Mouse (Mus musculus) megakaryocyte, embryonic 14.5 days (primary cell): Measurements from ENCODE around the gene Fndc10. TPM values are rescaled to one million over a fixed set of nuclear protein-coding genes. Genes with fewer than 3 reads are reported as not detected.
A peak's percentile ranks its signal among the peaks of the same experiment; 100 is the strongest.
"Not testable (repeated sequence)": the region's sequence is repeated elsewhere in the genome, so short reads cannot be mapped to it uniquely, and the experiment has no call there.

Experiments
- H3K27me3 ChIP-seq: replicated peaks from 2 replicates; pipeline ENCODE3; 2012; ENCODE audit warnings: inconsistent platforms
- H3K36me3 ChIP-seq: replicated peaks from 2 replicates; pipeline ENCODE3; 2012; ENCODE audit warnings: low read length, inconsistent platforms, mixed read lengths
- H3K4me1 ChIP-seq: 2 replicates; pipeline ENCODE4 v1.6.1; 2012; ENCODE audit warnings: inconsistent platforms
- H3K4me3 ChIP-seq: replicated peaks from 2 replicates; pipeline ENCODE3; 2012; ENCODE audit warnings: moderate library complexity, mild to moderate bottlenecking, inconsistent platforms
- H3K9me3 ChIP-seq: 2 replicates; pipeline ENCODE4 v1.6.1; 2012; ENCODE audit warnings: inconsistent platforms
- FLI1 ChIP-seq: IDR thresholded peaks from 2 replicates; pipeline ENCODE4 v1.6.1; 2012; ENCODE audit warnings: low read length, inconsistent platforms, mixed read lengths
- GATA1 ChIP-seq: IDR thresholded peaks from 3 replicates; pipeline ENCODE4 v1.6.1; 2012; ENCODE audit warnings: mixed read lengths, low read length, inconsistent platforms, borderline replicate concordance
- polyA plus RNA-seq: library from polyadenylated mRNA; stranded (reverse); fragments of >175 nt; gene quantifications from 2 replicates; pipeline ENCODE4 v1.2.3, GENCODE M21; 2012; ENCODE audit warnings: low replicate concordance; ENCODE audit not compliant: insufficient read depth

The Fndc10 gene
- polyA plus RNA-seq, 1 experiment, result 0.44 TPM

DNA sequence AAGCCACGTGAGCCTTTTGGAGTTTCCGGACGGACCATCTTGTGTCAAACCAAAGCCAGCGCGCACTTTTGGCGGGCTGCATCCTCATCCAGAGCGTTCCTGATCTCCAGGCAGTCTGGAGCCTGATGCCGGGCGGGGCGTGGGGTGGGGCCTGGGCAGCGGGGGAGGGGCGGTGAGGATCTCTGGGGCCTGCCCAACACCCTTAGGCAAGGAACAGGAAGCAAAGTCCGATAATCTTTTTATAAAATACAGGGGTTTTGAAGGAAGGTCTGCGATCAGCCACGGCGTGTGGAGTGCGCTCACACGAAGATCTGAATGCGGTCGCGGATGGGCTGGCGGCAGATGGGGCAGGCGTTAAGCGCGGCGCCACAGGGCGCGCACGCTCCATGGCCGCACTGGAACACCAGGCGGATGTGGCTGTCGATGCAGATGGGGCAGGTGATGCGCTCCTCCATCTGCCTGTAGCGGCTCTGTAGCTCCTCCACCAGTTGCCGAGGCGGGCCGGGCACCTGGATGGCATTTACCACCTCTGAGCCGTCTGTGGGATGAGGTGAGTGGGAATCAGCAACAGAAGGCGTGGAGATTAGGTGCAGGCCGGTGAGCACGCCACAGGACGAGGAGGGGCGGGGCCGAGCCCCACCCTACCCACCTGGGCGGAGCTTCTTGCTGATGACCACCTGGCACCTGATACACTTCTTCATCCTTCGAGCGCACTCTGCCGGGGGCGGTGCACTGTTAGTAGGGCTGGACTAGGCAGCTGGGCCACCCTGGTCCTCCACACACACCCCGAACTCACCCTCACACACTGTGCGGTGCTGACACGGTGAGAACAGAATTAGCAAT is 39.5 kb upstream of the Fndc10 start:
- Histone ChIP-seq H3K4me3 (peak overlapping the region; percentile 89), H3K36me3 (peaks cover 88% of the 10 kb centered on the region), H3K27me3 (peaks cover 28% of the 10 kb centered on the region), H3K9me3 (0 out of 2 replicates have a peak, but pooled peaks cover 6% of the 10 kb centered on the region), H3K4me1 (peaks cover 86% of the 10 kb centered on the region)
- no peak for TF ChIP-seq GATA1
- no peak for TF ChIP-seq FLI1

DNA sequence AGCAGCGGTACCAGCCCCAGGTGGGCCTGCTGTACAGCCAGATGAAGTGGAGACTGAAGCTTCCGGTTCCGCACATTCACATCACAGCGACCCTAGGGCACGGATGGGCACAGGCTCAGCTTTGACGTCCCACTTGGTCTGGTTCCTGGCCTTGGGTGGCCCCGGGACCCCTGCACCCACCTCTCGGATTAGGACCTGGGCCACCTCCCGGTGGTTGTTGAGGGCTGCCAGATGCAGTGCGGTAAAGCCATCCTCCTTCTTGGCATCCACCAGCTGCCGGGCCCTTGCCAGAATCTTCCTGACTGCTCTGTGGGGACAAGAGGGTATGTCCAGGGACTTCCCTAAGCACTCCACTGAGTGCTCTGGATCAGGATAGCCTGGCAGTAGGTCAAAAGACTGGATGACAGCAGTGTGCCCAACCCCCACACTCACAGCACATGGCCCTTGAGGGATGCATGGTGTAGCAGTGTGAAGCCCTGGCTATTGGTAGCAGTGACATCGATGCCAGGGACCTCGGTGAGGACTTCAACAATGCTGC is 37.9 kb upstream of the Fndc10 start:
- no peak for TF ChIP-seq GATA1
- no peak for TF ChIP-seq FLI1
- Histone ChIP-seq H3K4me1 (peaks cover 88% of the 10 kb centered on the region), H3K27me3 (peaks cover 28% of the 10 kb centered on the region), H3K9me3 (0 out of 2 replicates have a peak, but pooled peaks cover 6% of the 10 kb centered on the region), H3K4me3 (peak overlapping the region; percentile 9), H3K36me3 (peaks cover 87% of the 10 kb centered on the region)

DNA sequence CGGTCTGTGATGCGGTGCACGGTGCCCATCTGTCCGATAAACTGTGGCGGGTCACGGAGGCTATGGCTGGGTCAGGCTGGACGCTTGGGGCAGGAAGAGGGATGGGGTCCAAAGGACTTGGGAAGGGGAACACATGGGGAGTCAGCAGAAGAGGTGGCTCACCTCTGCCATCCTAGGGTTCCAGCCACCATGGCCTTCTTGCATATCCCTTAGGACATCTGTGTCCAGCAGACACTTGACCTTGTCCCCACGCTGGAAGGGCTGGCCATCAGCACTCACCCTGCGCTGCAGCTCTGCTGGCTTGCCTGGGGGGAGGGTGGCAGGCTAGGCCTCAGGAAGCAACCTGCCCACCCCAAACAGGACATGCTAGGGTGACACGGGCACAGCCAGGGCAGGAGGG is 35.2 kb upstream of the Fndc10 start:
- Histone ChIP-seq H3K4me3 (no peak overlapping the region), H3K4me1 (peaks cover 73% of the 10 kb centered on the region), H3K36me3 (peaks cover 93% of the 10 kb centered on the region), H3K9me3 (no peaks in the 10 kb centered on the region), H3K27me3 (peaks cover 10% of the 10 kb centered on the region)
- TF ChIP-seq FLI1, result no peak
- no peak for TF ChIP-seq GATA1

DNA sequence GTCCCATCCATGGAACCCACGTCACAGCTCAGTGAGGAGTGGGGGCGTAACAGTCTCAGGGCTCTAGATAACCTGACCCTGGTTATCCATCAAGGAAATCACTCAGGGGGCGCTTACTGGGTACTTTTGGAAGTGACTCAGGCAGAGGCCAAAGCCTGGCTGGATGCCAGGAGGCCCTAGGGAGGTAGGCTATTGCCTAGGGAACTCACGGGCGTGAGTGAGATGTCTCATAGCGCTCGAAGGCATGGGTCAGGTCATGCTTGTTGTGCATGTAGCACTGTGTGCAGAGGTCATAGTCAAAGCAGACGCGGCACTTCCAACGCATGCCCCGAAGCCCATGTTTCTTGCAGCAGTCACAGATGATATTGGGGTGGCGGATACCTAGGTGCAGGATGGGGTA is 33.5 kb upstream of the Fndc10 start:
- no peak overlapping the region for H3K4me3 ChIP-seq
- TF ChIP-seq FLI1 (no peak), GATA1 (no peak)

DNA sequence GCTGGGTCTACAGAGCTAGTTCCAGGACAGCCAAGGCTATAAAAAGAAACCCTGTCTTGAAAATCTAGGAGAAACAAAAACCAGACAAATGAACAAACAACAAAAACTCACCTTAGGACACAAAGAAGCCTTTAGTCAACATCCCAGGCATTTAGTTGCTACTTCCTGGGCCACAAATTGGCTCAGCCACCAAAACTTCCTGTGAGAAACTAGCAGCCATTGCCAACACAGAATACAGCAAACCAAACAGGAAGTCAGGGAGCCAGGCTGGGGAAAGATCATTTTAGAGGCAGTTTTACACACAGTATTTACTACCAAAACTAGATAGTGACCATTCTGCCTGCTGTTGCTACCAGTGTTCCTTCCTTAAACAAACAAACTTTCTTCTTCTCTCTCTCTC is 27.2 kb upstream of the Fndc10 start:
- H3K9me3 ChIP-seq, result no peaks in the 10 kb centered on the region
- no peak for TF ChIP-seq FLI1
- H3K27me3 ChIP-seq, result no peaks in the 10 kb centered on the region
- H3K4me1 ChIP-seq, result peaks cover 46% of the 10 kb centered on the region
- H3K4me3 ChIP-seq, result peak overlapping the region; percentile 23
- H3K36me3 ChIP-seq, result peaks cover 48% of the 10 kb centered on the region

More for the DNA sequence above, 33.5 kb upstream of the Fndc10 start:
- Histone ChIP-seq H3K27me3 (no peaks in the 10 kb centered on the region), H3K4me1 (peaks cover 65% of the 10 kb centered on the region), H3K36me3 (peaks cover 95% of the 10 kb centered on the region), H3K9me3 (no peaks in the 10 kb centered on the region)

DNA sequence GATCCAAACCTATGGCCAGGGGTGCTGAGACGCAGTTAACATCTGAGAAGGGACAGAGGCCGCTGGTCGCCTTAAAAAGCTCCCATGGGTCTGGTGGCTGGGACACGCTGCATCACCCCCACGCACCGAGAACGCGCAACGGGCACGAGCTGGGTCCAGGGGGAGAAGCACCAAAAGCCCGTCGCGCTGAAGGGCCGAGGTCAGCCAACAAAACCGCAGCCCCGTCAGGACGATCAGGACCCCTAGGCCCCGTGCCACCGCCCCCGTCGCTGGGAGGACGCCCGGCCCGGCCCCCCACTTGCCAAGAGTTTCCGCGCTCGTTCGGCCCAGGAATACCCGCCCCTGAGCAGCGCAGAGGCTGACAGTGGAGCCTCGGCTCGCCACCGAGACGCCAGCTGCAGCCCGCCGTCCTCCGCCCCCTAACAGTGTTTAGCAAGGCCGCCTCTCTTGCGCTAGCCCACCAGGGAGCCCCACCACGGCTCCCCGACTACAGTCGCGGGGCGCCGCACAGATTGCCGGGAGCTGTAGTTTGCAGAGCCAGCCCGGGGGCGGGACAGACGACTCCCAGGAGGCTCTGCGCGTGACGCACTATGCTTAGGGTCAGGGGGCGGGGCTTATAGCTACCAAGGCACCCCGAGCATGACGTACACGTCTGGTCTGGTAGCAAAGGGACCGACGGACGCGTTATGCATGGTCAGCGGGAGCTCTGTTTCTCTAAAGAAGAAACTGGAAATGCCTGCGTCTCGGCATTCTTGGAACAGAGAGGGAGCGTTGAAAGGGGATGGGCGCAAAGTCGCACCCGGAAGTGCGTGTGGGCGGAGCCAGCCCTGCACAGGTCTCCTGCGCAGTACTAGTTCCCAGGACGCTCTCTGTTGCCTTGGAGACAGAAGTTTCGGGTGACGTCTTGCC is 25.2 kb upstream of the Fndc10 start, which contains the start of gene Mib2:
Mib2 (minus strand) TSS at position 510 of the 909 bp plus-strand sequence.
- H3K4me1 ChIP-seq, result peaks cover 34% of the 10 kb centered on the region

DNA sequence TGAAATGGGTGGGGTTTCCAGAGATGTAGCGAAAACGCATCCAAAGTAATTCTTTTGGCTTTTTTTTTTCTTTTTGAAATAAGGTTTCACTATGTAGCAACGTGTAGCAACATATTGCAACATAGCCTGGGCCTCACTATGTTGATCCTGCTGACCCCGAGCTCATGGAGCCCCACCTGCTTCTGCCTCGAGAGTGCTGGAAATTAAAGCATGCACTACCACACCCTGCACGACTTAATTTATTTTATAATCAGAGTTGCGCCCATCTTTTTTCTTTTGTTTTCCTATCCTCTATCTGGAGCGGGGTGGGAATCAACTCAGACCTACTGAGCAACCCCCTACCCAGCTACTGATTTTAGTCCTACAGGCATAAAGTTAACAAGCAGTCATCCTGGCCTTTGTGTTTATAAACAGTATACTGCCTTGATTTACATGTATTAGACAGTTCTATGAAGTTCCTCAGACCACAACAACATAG is 24.5 kb upstream of the Fndc10 start:
- TF ChIP-seq FLI1 (no peak), GATA1 (no peak)
- Histone ChIP-seq H3K4me1 (peaks cover 29% of the 10 kb centered on the region), H3K9me3 (no peaks in the 10 kb centered on the region), H3K4me3 (peak overlapping the region; percentile 98), H3K27me3 (peaks cover 3% of the 10 kb centered on the region), H3K36me3 (peaks cover 24% of the 10 kb centered on the region)

More for the DNA sequence above, 25.2 kb upstream of the Fndc10 start, which contains the start of gene Mib2:
- H3K4me3 ChIP-seq, result peak within 1 kb of the TSS; percentile 98
- H3K27me3 ChIP-seq, result peaks cover 2% of the 10 kb centered on the region
- no peak for TF ChIP-seq FLI1
- TF ChIP-seq GATA1, result no peak
- H3K36me3 ChIP-seq, result peaks cover 31% of the 10 kb centered on the region
- no peaks in the 10 kb centered on the region for H3K9me3 ChIP-seq

DNA sequence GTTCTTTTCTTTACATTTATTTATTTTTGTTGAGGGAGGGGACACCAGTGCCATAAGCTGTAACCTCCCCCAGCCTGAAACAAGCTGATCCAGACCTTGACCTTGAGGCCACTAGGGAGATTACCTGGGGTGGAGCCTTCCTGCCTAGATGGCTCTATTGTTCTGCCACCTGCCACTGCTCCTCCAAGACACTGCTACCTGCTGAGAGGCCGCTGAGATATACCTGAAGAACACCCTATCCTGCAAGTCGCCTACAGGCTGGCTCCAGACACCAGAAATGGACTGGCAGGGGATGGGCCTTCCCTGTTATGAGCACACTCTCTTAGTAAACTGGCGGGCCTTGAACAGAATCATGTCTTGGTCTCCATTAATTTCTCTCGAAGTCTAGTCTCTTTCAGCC is 23.9 kb upstream of the Fndc10 start:
- Histone ChIP-seq H3K36me3 (peaks cover 18% of the 10 kb centered on the region), H3K4me1 (peaks cover 26% of the 10 kb centered on the region)
- H3K27me3 ChIP-seq, H3K4me3 ChIP-seq, H3K9me3 ChIP-seq: not testable (repeated sequence)

DNA sequence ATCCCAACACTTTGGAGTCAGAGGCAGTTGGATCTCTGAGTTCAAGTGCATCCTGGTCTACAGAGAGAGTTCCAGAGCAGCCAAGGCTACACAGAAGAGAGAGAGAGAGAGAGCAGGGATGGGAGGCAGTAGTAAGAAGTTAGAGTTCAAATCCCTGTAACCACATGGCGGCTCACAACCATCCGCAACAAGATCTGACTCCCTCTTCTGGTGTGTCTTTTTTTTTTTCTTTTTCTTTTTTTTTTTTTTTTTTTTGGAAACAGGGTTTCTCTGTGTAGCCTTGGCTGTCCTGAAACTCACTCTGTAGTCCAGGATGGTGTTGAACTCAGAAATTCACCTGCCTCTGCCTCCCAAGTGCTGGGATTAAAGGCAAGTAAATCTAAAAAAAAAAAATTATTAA is 22.1 kb upstream of the Fndc10 start:
- H3K27me3 ChIP-seq, result peaks cover 3% of the 10 kb centered on the region
- H3K9me3 ChIP-seq, result no peaks in the 10 kb centered on the region
- no peak overlapping the region for H3K4me3 ChIP-seq
- no peak for TF ChIP-seq FLI1
- no peak for TF ChIP-seq GATA1
- H3K36me3 ChIP-seq, result no peaks in the 10 kb centered on the region
- H3K4me1 ChIP-seq, result peaks cover 18% of the 10 kb centered on the region
